Mouse (Mus musculus): Measurements from ENCODE around the gene Hif3a.

DNA sequence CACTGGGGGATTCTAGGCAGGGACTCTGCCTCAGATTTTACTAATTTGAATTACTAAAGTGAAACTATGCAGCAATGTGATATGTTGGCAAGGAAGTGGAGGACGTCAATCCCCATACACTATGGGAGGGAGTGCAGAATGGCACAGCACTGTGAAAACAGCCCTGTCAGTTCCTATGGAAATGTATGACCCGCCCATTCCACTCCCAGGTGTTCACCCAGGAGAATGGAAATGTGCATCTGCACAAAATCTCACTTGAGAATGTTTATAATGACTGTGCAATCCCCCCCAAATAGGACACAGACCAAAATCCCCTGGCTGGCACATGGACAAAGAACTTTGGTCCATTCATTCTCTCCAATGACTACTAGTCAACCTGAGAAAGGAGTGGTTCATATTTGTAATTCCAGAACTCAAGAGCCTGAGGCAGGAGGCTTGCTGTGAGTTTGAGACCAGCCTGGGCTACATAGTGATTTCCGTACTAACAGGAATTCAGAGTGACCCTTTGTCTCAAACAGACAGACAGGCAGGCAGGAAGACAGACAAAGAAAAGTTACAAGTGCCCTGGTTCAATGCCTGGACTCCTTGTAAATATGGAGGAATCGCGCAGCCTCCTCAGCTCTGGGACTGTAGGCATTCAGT is 15.1 kb downstream of the Hif3a start:
- TF ChIP-seq POLR2A (IDR thresholded peaks at IDR 0.05; ENCODE audit: low read depth, low read length) (no peak), CTCF (IDR thresholded peaks at IDR 0.05; ENCODE audit: extremely low read depth, insufficient read length, insufficient replicate concordance, low read depth, low read length) (no peak)

Data from small intestine, adult 2 months (tissue).